23 mouse cellular contexts compared by ENCODE assay signal in the genomic region with DNA sequence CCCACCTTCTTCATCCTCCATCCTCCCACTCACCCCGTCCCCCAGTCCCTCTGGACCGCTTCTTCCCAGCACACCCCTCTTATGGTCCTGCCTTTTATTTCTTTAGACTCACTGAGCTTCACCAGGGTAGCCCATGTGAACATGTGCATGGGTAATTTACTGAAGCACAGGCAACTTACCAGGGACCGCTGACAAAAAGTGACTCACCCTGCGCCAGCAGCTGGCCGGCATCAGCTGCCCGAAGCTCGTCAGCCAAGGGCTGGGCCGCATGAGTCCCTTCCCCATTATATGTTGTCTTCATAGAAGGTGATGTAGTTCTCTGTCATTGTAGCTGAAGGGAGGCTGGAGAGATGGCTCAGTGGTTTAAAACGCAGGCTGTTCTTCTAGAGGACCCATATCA.
DNase-seq lines count a peak whose midpoint lies in the region; ATAC-seq lines count a peak whose summit lies in the region.
"Had no signal": no experiment of that assay in that cellular context is flagged by ENCODE, and none has a peak within 500 bp of the region (broad histone marks: within the 10 kb centered on the region; RNA-seq: fewer than 3 reads in every experiment).

No protein-coding gene starts in this region.

- no peaks in the 10 kb centered on the region for H3K9me3 ChIP-seq in forebrain, embryonic 13.5 days (replicated peaks)
- H3K9me3 ChIP-seq in forebrain, embryonic 12.5 days = no peaks in the 10 kb centered on the region
- H3K9me3 ChIP-seq in heart, embryonic 10.5 days = no peaks in the 10 kb centered on the region
- H3K9me3 ChIP-seq in liver, embryonic 13.5 days (replicated peaks) = no peaks in the 10 kb centered on the region
- H3K9me3 ChIP-seq: embryonic facial prominence, embryonic 15.5 days; forebrain, embryonic 10.5 days; heart, embryonic 15.5 days; hindbrain, embryonic 10.5 days; intestine, embryonic 15.5 days had no signal

- H3K4me2 ChIP-seq in forebrain, embryonic 13.5 days = no peak overlapping the region
- H3K4me2 ChIP-seq in forebrain, embryonic 12.5 days = no peak overlapping the region
- no peak overlapping the region for H3K4me2 ChIP-seq in liver, embryonic 13.5 days
- H3K4me2 ChIP-seq: embryonic facial prominence, embryonic 15.5 days; heart, embryonic 15.5 days; hindbrain, embryonic 14.5 days; intestine, embryonic 15.5 days had no signal

- peak overlapping the region; percentile 14; the same call in 1 of the 2 replicates for H3K27ac ChIP-seq in forebrain, embryonic 13.5 days
- H3K27ac ChIP-seq in forebrain, embryonic 12.5 days = no peak overlapping the region
- no peak overlapping the region; the same call in 1 of the 2 replicates for H3K27ac ChIP-seq in heart, embryonic 10.5 days
- peak overlapping the region; percentile 3; the same call in 1 of the 2 replicates for H3K27ac ChIP-seq in liver, embryonic 13.5 days
- H3K27ac ChIP-seq: embryonic facial prominence, embryonic 15.5 days; heart, embryonic 15.5 days; hindbrain, embryonic 10.5 days; hindbrain, embryonic 14.5 days; intestine, embryonic 15.5 days had no signal

- 80% methylated on average over 9 of the region's 9 CpGs for WGBS in forebrain, embryonic 13.5 days
- 91% methylated on average over 9 of the region's 9 CpGs for WGBS in forebrain, embryonic 12.5 days
- WGBS in heart, embryonic 10.5 days = 92% methylated on average over 9 of the region's 9 CpGs
- 89% methylated on average over 9 of the region's 9 CpGs for WGBS in liver, embryonic 13.5 days (ENCODE audit: insufficient replicate concordance)

- no peak overlapping the region for H3K4me3 ChIP-seq in forebrain, embryonic 13.5 days
- H3K4me3 ChIP-seq in forebrain, embryonic 12.5 days (replicated peaks) = no peak overlapping the region
- H3K4me3 ChIP-seq in heart, embryonic 10.5 days = no peak overlapping the region
- no peak overlapping the region for H3K4me3 ChIP-seq in liver, embryonic 13.5 days (replicated peaks)
- H3K4me3 ChIP-seq: embryonic facial prominence, embryonic 15.5 days; erythroblast, embryonic 14.5 days; forebrain, embryonic 10.5 days; heart, embryonic 15.5 days; hindbrain, embryonic 10.5 days; intestine, embryonic 15.5 days had no signal

- no peak for ATAC-seq in forebrain, embryonic 13.5 days
- no peak for ATAC-seq in forebrain, embryonic 12.5 days (ENCODE audit: low FRiP score)
- no peak for ATAC-seq in liver, embryonic 13.5 days (ENCODE audit: low read depth)
- ATAC-seq: activated CD4-positive, CD25-positive, alpha-beta regulatory T cell, adult 4 months; forebrain, embryonic 16.5 days; intestine, embryonic 15.5 days; Patski had no signal

- DNase-seq in heart, adult 11 months = peak; percentile 93
- DNase-seq in heart, embryonic 10.5 days (ENCODE audit: low spot score) = no peak
- no peak for DNase-seq in liver, embryonic 13.5 days
- DNase-seq in liver = no peak
- peak; percentile 47 for DNase-seq in skeletal muscle tissue, adult 2 months (ENCODE audit: low read depth, low spot score)
- no peak for DNase-seq in spleen, postnatal 4 days (ENCODE audit: low spot score in 2 of 2)
- DNase-seq: adrenal gland, postnatal 14 days; cerebellum, adult 18-20 months; cerebellum, adult 9-11 months; embryo, embryonic 11 days had no signal

- H3K27me3 ChIP-seq in forebrain, embryonic 13.5 days = no peaks in the 10 kb centered on the region
- H3K27me3 ChIP-seq in forebrain, embryonic 12.5 days = no peaks in the 10 kb centered on the region
- no peaks in the 10 kb centered on the region for H3K27me3 ChIP-seq in heart, embryonic 10.5 days (ENCODE audit: insufficient read depth, poor library complexity, severe bottlenecking)
- no peaks in the 10 kb centered on the region for H3K27me3 ChIP-seq in liver, embryonic 13.5 days
- H3K27me3 ChIP-seq: CH12.LX; embryonic facial prominence, embryonic 15.5 days; heart, embryonic 15.5 days; intestine, embryonic 15.5 days; Patski had no signal

- no peaks in the 10 kb centered on the region for H3K36me3 ChIP-seq in forebrain, embryonic 13.5 days (ENCODE audit: poor library complexity, severe bottlenecking)
- H3K36me3 ChIP-seq in forebrain, embryonic 12.5 days (replicated peaks) = no peaks in the 10 kb centered on the region
- H3K36me3 ChIP-seq in heart, embryonic 10.5 days = 0 out of 2 replicates have a peak, but pooled peaks cover 4% of the 10 kb centered on the region
- H3K36me3 ChIP-seq in liver, embryonic 13.5 days = 0 out of 2 replicates have a peak, but pooled peaks cover 5% of the 10 kb centered on the region
- H3K36me3 ChIP-seq: embryonic facial prominence, embryonic 15.5 days; forebrain, embryonic 10.5 days; heart, embryonic 15.5 days had no signal

- H3K9ac ChIP-seq in forebrain, embryonic 13.5 days = no peak overlapping the region
- H3K9ac ChIP-seq in forebrain, embryonic 12.5 days = no peak overlapping the region
- no peak overlapping the region for H3K9ac ChIP-seq in liver, embryonic 13.5 days
- H3K9ac ChIP-seq: embryonic facial prominence, embryonic 15.5 days; heart, embryonic 15.5 days; hindbrain, embryonic 14.5 days; intestine, embryonic 15.5 days had no signal

- H3K4me1 ChIP-seq in forebrain, embryonic 13.5 days = peaks cover 23% of the 10 kb centered on the region
- H3K4me1 ChIP-seq in forebrain, embryonic 12.5 days = peaks cover 8% of the 10 kb centered on the region
- peaks cover 26% of the 10 kb centered on the region for H3K4me1 ChIP-seq in heart, embryonic 10.5 days
- H3K4me1 ChIP-seq in liver, embryonic 13.5 days (replicated peaks) = peaks cover 44% of the 10 kb centered on the region
- H3K4me1 ChIP-seq: intestine, embryonic 15.5 days had no signal

Comparison
In these comparisons a context has a peak if more than half of its experiments do, and no peak if none do; other contexts are left out.
1. H3K27ac ChIP-seq: peak in forebrain, embryonic 13.5 days (single experiment) and liver, embryonic 13.5 days (single experiment); none in forebrain, embryonic 12.5 days (single experiment) and heart, embryonic 10.5 days (single experiment).
2. DNase-seq: peak in heart, adult 11 months (single experiment) and skeletal muscle tissue, adult 2 months (single experiment); none in heart, embryonic 10.5 days (single experiment), liver, embryonic 13.5 days (single experiment), liver (single experiment) and spleen, postnatal 4 days (0 of 2).